Mouse (Mus musculus) lung, postnatal 36 days (tissue): Measurements from ENCODE around the gene Acsl3.
A peak's percentile ranks its signal among the peaks of the same experiment; 100 is the strongest.

Experiments used
- DNase-seq: peaks from one replicate; pipeline ENCODE4 v3.0.0; 2022; ENCODE audit warnings: mixed read lengths

Gene Acsl3

DNA sequence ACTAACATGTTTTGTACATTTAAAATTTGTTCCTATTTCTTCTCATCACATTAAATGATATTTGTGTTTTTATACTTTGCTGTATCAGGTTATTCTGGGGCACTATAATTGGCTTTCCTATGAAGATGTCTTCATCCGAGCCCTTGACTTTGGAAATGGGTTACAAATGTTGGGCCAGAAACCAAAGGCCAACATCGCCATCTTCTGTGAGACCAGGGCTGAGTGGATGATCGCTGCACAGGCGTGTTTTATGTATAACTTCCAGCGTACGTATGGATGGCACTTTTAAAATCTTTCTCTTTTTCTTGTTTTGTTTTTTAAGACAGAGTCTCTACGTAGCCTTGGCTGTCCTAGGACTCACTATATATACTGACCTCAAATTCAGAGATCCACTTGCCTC, 30.5 kb downstream of the Acsl3 start:
- peak; percentile 5 for DNase-seq

- no peak for DNase-seq
These were observed 37.1 kb downstream of the Acsl3 start for GRCm38 (mm10) chr1:78694503-78695258.

GRCm38 (mm10) chr1:78696305-78696704, 38.7 kb downstream of the Acsl3 start:
- no peak for DNase-seq

DNA sequence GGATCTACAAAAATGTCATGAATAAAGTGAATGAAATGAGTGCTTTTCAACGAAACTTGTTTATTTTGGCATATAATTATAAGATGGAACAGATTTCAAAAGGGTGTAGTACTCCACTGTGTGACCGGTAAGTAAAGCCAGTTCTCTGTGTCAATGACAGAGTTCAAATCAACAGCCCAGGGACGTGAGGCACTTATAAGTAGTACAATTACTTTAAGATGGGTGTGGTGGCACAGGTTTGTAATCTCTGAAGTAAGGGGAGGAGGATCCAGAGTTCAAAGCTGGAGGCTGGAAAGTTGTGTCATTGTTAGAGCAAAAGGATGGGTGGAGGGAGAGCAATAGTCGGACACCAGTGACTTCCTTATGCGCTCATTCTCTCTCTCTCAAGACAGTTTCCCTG, 39.3 kb downstream of the Acsl3 start:
- DNase-seq, result no peak

DNA sequence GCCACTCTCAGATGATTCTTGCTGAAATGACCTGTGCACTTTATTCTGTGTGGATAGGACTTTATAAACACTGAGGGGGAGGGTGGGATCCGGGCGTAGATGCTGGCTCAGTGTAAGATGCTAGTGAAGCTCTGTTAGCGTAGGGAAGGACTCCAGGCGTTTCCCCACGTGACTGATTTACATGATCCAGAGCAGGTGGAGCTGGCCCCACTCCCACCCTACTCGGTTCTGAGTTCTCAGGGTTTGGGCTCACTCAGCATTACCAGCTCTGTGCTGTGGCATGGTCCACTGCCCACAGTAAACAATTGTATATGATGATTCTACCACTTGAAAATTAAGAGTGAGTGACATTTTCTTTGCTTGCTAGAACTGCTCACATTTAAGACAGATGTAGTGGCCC, 40.5 kb downstream of the Acsl3 start:
- DNase-seq, result no peak

DNA sequence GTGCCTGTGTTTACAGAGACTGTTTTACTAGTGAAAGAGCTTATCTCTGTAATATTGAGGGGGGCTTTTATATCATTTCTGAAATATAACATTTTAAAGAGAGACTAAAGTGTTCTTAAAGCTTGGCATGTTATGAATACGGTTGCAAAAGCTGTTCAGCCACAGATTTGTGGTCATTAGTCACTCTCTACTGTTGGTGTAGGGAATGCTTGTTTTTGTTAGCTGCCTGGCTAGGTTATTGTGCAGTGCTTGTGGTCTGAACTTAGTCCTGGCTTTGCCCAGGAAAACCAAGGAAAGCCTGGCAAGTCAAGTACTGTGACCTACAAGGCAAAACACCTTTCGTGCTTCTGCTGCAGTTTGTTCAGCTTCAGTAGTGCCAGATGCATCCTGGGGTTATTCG, 44.1 kb downstream of the Acsl3 start:
- no peak for DNase-seq

- DNase-seq, result peak; percentile 37
These were observed 44.8 kb downstream of the Acsl3 start for GRCm38 (mm10) chr1:78702282-78702963.

DNA sequence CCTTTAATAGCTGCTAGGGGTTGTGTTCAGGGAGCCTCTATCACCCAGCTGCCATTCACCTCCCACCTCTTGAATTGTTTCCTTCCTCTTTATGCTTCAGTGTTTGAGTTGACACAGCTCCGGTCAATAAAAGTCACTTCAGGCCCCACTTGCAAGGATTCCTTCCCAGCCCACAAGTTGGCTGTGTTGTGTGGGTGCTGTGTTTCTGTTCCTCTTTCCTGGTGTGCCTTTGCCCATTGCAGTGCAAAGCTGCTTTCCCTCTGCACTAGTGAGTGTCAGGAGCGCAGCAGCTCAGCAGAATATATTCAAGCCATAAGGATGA, 45.3 kb downstream of the Acsl3 start:
- peak; percentile 55 for DNase-seq

GRCm38 (mm10) chr1:78706338-78706737, 48.7 kb downstream of the Acsl3 start:
- DNase-seq, result no peak

DNA sequence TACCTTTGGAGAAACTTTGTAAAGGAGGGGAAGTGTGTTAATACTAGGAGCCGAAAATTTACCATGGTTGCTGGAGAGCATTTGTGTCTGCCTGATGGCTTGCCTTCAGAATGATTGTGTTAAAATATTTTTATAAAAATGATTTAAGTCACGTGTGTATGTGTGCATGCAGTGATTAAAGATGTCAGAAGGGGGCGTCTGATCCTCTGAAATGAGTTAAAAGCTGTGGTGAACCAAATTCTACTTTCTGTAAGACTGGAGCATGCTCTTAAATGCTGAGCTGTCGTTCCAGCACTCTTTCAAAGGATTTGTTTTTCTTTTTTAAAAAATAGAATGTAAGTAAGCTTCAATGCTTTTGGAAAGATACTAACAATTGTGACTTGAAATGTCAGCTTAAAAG, 49.7 kb downstream of the Acsl3 start:
- DNase-seq, result peak; percentile 51

DNA sequence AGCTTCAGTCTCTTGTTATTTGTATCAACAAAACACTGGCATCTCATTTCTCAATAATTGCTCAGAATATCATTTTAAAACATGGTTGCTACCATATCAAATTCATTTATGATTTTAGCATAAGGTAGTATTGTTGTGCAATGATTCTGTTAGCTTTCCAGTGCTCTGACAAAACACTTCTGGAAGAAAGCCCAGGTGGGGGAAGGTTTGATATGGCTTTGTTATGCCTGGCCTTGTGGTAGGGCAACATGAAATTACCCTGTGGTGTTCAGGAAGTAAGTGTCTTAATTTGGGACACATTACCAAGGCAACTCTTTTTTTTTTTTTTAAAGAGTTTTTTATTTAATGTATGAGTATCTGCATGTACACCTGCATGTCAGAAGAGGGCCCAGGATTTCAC, 52.4 kb downstream of the Acsl3 start:
- DNase-seq, result peak; percentile 50

DNA sequence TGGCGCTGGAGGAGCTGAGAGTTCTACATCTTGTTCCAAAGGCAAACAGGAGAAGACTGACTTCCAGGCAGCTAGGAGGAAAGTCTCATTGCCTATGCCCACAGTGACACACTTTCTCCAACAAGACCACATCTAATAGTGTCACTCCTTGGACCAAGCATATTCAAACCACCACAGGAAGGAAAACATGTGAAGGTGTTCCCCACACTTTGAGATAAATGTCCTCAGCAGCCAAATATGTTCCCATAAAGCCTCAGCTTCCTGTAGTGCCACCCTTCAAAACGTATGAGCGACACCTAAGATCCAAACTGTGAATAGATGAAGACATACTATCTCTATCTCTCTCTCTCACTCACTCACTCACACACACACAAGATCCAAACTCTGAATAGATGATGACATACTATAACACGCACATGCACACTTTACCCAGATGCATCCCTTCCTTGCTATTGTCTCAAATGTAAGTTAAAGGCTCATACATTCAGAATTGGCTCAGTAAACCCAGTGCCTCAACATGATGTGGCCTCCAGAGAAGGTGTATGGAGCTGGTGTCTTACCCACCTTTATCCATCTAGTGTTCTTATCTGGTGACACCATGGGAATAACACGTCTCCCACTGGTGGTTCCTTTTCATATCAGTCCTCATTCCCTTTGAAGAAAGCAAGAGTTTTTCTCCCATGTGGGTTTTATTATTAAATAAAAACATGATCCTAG, 53.1 kb downstream of the Acsl3 start:
- no peak for DNase-seq

DNA sequence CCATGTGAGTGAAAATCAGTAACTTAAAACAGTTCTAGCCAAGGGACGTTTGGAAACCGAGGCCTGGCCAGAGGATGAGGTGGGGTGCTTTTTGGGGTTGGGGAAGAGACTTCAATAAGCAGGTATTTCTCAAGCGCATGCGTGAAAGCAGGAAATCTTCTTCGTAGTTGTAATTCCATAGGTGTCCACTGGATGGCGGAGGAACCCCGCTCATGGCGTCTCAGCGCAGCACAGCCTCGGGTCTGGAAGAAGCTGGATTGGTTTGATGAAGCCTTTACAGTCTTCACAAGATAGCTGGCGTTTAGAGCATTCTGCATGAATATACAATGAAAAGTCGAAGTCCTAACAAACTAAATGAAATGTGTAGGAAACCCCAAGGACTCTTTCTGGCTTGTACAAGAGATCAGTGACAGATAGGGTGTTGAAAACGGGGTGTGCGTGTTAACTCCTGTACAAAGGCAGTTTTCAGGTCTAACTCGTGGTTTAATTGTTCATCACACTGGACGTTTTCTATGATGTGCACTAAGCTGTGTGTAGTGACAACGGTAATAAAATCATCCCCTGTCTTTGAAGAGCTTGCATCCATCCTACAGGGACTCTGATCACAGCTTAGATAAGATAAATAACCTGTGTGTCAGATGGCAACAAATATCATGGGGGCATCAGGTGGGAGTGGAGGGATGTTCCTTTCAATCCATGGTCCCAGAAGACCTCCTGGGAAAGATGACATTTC, 67.0 kb downstream of the Acsl3 start:
- DNase-seq, result peak; percentile 77

DNA sequence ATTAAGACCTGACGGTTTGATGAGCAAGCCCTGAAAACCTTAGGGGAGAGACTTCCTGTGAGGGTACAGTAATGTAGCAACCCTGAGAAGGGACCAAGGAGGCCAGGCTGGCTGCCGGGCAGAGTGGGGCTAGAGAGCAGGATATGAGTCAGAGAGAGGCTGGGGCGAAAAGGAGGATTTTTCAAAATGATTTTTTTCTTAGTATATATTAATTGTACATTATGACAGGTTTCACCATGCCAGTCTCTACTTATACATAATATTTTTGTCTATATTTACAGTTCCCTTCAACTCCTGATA, 67.5 kb downstream of the Acsl3 start:
- DNase-seq, result no peak

DNA sequence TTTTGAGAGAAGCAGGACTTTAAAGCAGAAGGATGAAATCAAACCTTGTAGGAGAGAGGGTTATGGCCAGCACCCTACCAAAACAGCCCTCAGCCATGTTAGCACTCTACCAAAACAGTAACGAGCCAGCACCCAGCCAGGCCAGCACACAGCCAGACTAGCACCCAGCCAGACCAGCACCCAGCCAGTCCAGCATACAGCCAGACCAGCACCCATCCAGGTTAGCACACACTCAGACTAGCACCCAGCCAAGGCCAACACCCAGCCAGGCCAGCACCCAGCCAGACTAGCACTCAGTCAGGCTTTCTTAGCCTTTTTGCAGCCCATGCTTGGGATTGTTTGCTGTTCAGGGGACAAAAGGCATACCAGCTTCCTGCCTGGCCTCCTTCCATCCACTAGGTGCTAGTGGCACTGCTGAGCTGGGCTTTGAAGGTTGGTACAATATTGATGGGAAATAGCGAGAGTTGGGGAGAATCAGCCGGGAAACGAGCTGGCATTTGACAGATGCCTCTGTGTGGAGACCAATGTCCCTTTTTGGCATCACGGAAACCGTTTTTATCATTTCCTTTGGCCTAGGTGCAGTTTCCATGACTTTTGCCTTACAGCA, 68.1 kb downstream of the Acsl3 start:
- DNase-seq, result no peak

DNA sequence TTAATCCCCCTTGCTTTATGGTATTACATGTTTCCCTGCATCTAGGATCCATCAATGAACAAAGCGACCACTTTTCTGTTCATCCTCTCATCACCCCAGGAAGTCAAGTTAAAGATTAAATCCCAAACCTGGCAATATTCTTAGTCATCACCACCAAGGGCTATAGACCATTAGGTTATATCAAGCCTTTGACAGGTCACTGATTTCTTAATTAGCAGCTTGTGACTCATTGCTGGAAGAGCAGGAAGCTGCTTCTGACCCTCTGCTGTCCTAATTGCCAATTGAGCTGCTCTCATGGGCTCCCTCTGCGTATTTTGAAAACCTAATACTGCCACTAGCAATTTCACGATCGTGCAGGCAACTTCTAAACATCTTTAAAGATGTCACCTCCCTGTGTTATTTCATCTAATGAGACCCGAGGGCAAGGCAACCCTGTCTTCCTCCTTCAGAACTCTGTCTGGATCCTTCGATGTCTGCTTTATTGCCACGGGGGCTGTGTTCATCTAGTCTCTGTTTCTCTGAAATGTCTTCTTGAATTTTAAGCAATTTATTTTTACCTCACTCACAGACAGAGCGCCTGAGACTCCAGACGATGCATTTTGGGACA, 72.6 kb downstream of the Acsl3 start:
- no peak for DNase-seq

DNA sequence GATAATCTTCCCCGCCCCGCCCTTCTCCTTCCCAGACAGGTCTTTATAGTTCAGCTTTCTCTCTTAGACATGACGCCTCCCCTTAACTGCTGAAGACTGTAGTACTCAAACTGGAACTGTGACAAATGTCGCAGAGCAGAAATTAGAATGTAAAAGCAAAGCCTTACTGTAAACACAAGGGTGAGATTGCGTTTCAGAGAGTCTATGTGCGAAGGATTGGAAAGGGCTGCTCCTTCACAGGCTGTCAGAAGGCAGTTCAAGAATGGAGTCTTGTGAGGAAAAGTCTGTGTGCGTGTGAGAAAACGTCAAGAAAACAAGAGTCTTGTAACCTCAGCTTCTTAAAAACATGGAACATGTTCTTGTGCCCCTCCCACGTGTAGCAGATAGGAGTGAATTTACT, 74.7 kb downstream of the Acsl3 start:
- no peak for DNase-seq

GRCm38 (mm10) chr1:78734261-78735000, 76.8 kb downstream of the Acsl3 start:
- DNase-seq, result no peak

GRCm38 (mm10) chr1:78737646-78738045, 80.0 kb downstream of the Acsl3 start:
- no peak for DNase-seq

DNA sequence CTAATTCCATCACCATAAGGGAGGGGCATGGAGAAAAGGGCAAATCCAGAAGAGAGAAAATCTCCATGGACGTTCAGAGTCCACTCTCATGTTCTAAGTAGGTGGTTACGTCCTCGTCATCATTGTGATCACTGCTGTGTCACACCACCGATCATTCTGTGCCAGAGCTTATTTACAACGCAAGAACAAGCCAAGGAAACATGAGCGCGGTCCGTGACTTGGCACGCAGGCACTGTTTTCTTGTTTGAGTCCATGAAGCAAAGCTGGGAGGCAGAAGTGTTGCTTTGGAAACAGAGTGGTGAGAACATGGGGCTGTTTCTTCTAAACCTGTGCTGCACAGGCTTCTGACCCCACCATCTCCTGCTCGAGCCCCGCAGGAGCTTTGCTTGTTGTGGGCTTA, 83.1 kb downstream of the Acsl3 start:
- no peak for DNase-seq

DNA sequence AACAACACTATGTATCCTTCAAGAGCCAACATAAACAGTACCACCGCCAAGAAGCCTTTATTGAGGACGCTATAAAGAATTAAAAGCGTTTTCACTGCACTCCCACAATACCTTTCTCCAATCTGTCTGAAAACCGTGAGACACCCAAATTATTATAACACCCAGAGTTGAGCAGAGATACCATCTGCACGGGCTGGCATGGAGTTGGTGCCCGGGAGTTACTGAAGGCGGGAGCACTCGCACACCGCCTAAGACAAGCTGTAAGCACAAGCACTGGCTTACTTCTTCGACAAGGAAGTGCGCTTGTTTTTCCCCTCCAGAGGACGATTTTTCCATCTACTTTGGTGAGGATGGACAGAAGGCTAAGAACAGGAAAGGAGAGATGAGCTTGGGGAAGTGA, 84.6 kb downstream of the Acsl3 start:
- no peak for DNase-seq

- no peak for DNase-seq
These were observed 85.7 kb downstream of the Acsl3 start for GRCm38 (mm10) chr1:78743318-78743717.
